Mouse (Mus musculus) c-Kit-positive CD71-positive TER-119-negative erythroid progenitor cells, embryonic 14.5 days (primary cell): Measurements from ENCODE around the gene Ntm.

Source experiments
- DNase-seq: peaks from one replicate; pipeline ENCODE4 v3.0.0-alpha.2; 2013; ENCODE audit warnings: low read depth

Gene Ntm

GRCm38 (mm10) chr9:29124455-29124854 is 838.5 kb downstream of the Ntm start:
- DNase-seq = no peak

- no peak for DNase-seq
Observed at GRCm38 (mm10) chr9:29123828-29124227, 839.1 kb downstream of the Ntm start.

DNA sequence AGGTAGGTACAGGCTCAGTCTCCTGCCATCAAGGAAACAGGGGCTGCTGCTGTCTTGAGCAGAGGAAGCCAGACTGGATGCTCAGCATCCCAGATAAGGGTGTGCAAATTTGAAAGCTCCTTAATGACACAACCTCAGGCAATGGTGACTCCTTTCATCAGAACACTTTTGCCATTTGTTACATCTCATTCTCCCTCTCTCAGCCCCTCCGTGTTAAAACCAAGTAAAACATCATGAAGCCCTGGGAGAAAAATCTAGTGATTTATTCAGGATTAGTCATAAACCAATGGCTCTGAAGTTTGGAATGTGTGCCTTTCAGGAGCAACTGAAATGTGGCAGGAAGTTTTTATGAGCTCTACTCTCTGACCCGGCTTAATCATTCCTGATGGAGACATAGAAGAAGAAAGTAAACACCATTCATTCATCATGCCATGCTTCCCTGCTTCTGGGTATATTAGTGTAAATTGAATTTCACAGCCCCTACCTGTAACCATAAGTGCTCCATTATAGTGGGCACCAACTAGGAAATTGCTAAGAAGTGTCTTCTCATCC is 845.3 kb downstream of the Ntm start:
- no peak for DNase-seq

GRCm38 (mm10) chr9:29115337-29115736 is 847.6 kb downstream of the Ntm start:
- DNase-seq = no peak

- no peak for DNase-seq
Observed at GRCm38 (mm10) chr9:29106771-29107170, 856.2 kb downstream of the Ntm start.

DNA sequence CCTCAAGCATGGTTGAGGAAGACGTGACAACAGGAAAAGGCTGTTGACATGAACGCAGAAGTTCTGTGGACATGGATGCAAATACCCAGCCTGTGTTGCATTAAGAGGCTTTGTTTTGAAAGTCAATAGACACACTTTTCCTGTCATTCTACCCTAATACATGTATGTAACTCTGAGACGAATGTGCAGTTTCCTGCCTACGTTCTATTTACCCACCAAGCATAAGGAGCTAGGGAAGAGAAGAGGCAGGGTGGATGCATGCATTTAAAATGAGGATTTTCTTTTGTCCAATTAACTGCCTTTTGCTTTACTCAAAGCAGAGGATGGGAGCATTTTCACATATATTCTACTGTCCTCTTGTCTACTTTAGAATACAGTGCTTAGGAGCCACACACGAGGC is 858.5 kb downstream of the Ntm start:
- no peak for DNase-seq

DNA sequence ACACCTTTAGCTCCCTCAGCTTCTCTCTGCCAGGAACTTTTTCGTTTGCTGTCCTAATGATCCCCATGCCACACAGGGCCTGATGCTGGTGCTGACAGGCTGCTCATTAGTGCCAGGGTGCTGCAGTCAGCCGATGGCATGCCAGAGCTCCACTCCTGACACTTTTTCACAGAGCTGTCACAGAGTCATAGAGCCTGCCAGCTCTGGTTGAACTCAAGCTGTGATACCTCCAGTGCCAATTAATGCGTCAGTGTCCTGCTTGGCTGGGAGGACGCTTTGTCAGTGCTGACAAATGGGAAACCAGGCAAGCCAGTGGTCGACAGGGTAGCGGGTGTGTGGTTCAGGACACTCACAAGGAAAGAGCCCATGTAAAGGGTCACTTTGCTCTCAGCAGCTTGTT is 858.9 kb downstream of the Ntm start:
- DNase-seq = no peak

GRCm38 (mm10) chr9:29100624-29101023 is 862.3 kb downstream of the Ntm start:
- no peak for DNase-seq

DNA sequence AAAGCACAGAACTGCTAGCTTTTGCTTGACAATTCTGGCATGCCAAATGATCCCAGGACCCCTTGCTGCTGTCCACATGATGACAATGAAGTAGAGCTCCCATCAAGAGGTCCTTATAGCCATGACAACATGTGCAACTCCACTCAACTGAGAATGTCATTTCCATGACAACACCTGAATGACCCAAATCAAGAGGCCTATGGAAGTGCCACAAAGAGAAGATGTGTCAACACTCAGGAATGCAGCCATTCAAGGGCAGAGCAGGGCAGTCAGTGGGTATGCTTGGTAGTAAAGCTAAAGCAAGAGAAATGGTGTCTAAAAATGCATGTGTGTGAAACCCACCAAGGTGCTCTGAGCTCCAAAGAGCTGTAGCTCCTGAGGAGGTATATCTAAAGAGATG is 870.5 kb downstream of the Ntm start:
- no peak for DNase-seq

- DNase-seq = no peak
Observed at GRCm38 (mm10) chr9:29088657-29089056, 874.3 kb downstream of the Ntm start.

- no peak for DNase-seq
Observed at GRCm38 (mm10) chr9:29087656-29088055, 875.3 kb downstream of the Ntm start.

GRCm38 (mm10) chr9:29087171-29087570 is 875.8 kb downstream of the Ntm start:
- no peak for DNase-seq

DNA sequence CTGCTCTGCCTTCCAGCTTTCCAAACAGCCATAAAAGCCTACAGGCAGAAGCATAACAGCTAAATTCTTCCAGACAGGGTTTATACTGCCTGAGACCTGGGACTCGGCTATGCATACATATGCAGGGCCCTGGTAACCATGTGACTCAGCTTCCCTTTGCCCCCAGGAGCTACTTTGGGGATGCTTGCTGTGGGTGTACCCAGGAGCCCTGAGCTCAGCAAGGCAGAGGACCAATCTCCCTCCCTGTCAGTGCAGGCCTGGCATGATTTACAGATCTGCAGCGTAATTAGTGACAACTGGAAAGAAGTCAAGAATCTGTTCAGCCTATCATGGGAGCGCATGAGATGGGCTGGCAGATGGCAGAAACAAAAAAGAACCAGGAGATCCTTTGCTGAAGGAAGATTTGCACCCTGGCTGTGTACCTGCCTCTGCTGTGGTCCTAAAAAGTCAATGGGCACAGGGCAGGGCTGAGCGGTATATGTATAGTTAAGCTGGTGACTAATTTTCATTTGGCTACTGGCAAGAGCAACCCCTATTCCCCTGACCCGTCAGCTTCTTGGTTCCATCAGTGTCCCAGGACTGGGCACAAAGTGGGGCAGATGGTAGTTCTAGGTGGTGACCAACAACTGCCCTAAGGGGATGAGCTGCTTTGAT is 886.9 kb downstream of the Ntm start:
- no peak for DNase-seq

- no peak for DNase-seq
Observed at GRCm38 (mm10) chr9:29075243-29075642, 887.7 kb downstream of the Ntm start.

GRCm38 (mm10) chr9:29074494-29074893 is 888.4 kb downstream of the Ntm start:
- no peak for DNase-seq

DNA sequence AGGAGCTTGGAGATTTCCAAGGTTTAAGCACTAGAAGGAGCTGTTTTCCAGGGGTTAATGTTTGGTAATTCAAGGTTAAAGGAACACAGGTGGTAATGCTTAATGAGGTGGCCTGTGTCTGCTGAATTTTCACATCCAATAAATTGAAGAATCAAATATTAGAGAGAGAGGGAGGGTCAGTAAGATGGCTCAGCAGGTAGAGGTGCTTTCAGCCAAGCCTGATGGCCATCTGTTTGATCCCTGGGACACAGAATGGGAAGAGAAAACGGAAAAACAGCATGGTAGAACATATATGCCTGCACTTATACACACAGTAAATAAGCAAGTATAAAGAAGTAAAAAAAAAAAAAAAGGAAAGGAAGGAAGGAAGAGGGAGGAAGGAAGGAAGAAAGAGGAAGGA is 890.9 kb downstream of the Ntm start:
- no peak for DNase-seq

DNA sequence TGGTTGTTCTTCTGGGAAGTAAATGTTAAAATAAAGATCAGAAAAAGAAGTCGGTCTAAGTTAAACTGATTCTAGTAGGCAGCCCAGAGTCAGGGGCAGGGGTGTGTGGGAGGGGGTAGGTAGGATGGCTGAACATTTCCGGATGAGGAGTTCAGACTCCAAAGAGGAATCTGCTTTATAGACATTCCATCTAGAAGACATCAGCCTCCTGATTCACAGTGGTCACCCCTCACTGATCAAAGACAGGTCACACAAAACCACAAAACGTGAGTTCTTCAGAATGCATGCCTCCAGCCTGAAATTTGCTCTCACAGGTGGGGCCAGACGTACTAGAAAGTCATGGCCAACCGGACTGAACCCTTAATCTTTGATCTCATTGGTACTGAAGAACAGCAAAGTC is 895.4 kb downstream of the Ntm start:
- DNase-seq = no peak

DNA sequence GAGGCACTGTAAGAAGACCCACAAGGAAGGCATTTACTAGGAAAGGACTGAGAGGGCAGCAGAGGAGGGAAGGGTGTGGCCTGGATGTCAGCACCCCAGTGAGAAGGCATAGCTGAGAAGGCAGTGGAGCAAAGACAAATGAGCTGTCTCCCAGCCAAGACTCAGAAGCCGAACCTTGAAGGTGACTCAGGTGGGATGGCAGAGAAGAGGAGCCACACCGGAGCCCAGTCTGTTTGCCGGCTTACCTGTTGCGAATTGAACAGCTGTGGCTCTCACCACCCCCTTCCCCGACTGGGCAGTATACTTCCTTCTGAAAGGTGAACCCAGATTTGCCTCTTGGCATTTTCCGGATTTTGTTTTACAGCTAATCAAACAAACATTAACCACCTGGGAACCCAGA is 902.6 kb downstream of the Ntm start:
- no peak for DNase-seq

- no peak for DNase-seq
Observed at GRCm38 (mm10) chr9:29058811-29059210, 904.1 kb downstream of the Ntm start.

- DNase-seq = no peak
Observed at GRCm38 (mm10) chr9:29055637-29056036, 907.3 kb downstream of the Ntm start.

GRCm38 (mm10) chr9:29036466-29036865 is 926.5 kb downstream of the Ntm start:
- DNase-seq = no peak

DNA sequence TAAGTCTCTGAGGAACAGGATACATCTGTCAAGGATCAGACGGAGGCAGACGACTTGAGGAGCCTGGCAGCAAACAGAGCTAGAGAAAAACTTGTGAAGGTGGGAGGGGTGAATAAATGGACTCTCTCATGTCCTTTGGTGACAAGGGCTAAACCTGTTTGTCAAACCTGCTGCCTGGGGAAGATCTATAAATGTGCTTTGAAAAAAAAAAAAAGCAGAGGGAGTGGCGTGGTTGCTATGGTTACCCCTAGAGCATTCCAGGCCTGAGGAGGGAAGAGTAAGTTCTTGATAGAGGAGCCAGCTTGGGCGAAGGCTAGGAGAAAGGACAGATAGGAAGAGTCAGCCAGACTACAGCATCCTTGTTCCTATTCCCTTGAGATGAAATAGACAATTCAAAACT is 926.9 kb downstream of the Ntm start:
- DNase-seq = no peak

GRCm38 (mm10) chr9:29026410-29026809 is 936.5 kb downstream of the Ntm start:
- no peak for DNase-seq

DNA sequence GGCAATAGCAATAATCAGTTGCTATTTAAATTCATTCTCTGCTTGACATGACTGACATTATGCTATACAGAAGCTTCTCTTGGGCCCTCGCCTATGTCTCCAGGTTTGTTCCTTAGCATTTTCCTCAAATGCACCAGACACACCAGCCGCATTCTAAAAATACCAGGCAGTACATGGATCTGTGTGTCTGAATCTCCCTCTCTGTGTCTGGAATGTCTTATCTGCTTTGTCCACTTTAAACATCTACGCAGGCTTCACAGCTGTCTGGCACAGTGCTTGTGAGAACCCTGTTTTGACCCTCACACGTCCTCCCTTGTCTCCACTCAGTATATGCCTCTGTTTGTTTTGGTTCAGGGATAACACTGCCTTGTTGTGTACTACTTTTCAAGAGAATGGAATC is 937.3 kb downstream of the Ntm start:
- DNase-seq = no peak
